Mouse (Mus musculus): ENCODE results near the gene Atp6v1g2.

- TF ChIP-seq CTCF (IDR thresholded peaks at IDR 0.05; ENCODE audit: control insufficient read depth, insufficient read depth, insufficient read length), result no peak
- TF ChIP-seq USF1 (IDR thresholded peaks at IDR 0.05; ENCODE audit: low read depth), result no peak
Measured at GRCm38 (mm10) chr17:35239700-35240099, 6.2 kb downstream of the Atp6v1g2 start.
